Mouse (Mus musculus) liver, embryonic 13.5 days (tissue): ENCODE results near the gene Arhgap4. TPM values are rescaled to one million over a fixed set of nuclear protein-coding genes. Genes with fewer than 3 reads are reported as not detected.

ENCODE experiments used
- polyA plus RNA-seq: library from polyadenylated mRNA; unstranded; fragments of >200 nt; fragmentation: Nextera tagmentation; extraction: Ambion mirVana; gene quantifications from 2 replicates; pipeline ENCODE4 v1.2.1, GENCODE M21; 2015

Arhgap4 gene
- polyA plus RNA-seq, 1 experiment from 2014 or later, result 4.7 TPM

Other genes starting within 250 kb of the Arhgap4 start
- 0.38 and 0.41 TPM in 2 replicates for gene Slc6a8, start 248.7 kb downstream of the Arhgap4 start, polyA plus RNA-seq
- 171 and 180 TPM in 2 replicates for gene Bcap31, start 205.7 kb downstream of the Arhgap4 start, polyA plus RNA-seq
- 7.2 and 7.5 TPM in 2 replicates for gene Abcd1, start 205.3 kb downstream of the Arhgap4 start, polyA plus RNA-seq
- 0.12 and 0.16 TPM in 2 replicates for gene Plxnb3, start 164.8 kb downstream of the Arhgap4 start, polyA plus RNA-seq
- 0.71 and 0.83 TPM in 2 replicates for gene Srpk3, start 147.5 kb downstream of the Arhgap4 start, polyA plus RNA-seq
- 130 and 131 TPM in 2 replicates for gene Idh3g, start 135.0 kb downstream of the Arhgap4 start, polyA plus RNA-seq
- 144 and 157 TPM in 2 replicates for gene Ssr4, start 134.8 kb downstream of the Arhgap4 start, polyA plus RNA-seq
- gene Pdzd4, start 96.9 kb downstream of the Arhgap4 start, polyA plus RNA-seq, result 0.06 and 0.07 TPM in 2 replicates
- gene Avpr2, start 29.8 kb downstream of the Arhgap4 start, polyA plus RNA-seq, result 0.06 and 0.10 TPM in 2 replicates
- gene L1cam, start 25.8 kb downstream of the Arhgap4 start, polyA plus RNA-seq, result 0.16 and 0.19 TPM in 2 replicates
- gene Naa10, start 74 bp upstream of the Arhgap4 start, polyA plus RNA-seq, result 129 and 131 TPM in 2 replicates
- gene Renbp, start 9.0 kb upstream of the Arhgap4 start, polyA plus RNA-seq, result 17.5 TPM in 2 replicates
- 34.9 and 38.5 TPM in 2 replicates for gene Hcfc1, start 44.5 kb upstream of the Arhgap4 start, polyA plus RNA-seq
- gene Irak1, start 102.0 kb upstream of the Arhgap4 start, polyA plus RNA-seq, result 25.0 and 27.7 TPM in 2 replicates
- gene Opn1mw, start 205.6 kb upstream of the Arhgap4 start, polyA plus RNA-seq, result not detected in 2 replicates
- 6.2 and 6.8 TPM in 2 replicates for gene Mecp2, start 213.5 kb upstream of the Arhgap4 start, polyA plus RNA-seq
- gene Tex28, start 246.0 kb upstream of the Arhgap4 start, polyA plus RNA-seq, result not detected in 2 replicates